Mouse (Mus musculus) adrenal gland (tissue): ENCODE results near the gene Cux1.

Experiments
- intact Hi-C: fragments of 180-260 bp; cut with DNase I; formaldehyde crosslinking; loops from one replicate; pipeline ENCODE4 v1.15.1; 2025
- long read RNA-seq, 2 experiments: library from polyadenylated mRNA; unstranded; transcript quantifications; one replicate each; pipeline ENCODE4 v2.0.0; 2020; ENCODE audit warnings: borderline replicate concordance in 1 of 2; ENCODE audit not compliant: insufficient replicate concordance in 1 of 2

The Cux1 gene
- long read RNA-seq, experiment 1, transcript Cux1-211 (23 exons, 2,831 nt): major isoform, 7 of 34 reads
- long read RNA-seq, experiment 1, partial matches to known transcripts: 6 of 34 reads
- long read RNA-seq, experiment 1, other reads (novel, unspliced or antisense): 15 of 34 reads
- long read RNA-seq, experiment 2, transcript Cux1-211 (23 exons, 2,831 nt): major isoform, 5 of 38 reads
- long read RNA-seq, experiment 2, partial matches to known transcripts: 8 of 38 reads
- long read RNA-seq, experiment 2, other reads (novel, unspliced or antisense): 19 of 38 reads

- intact Hi-C loops: loop anchor here (2.0 to 10.0 kb wide), 4 partner anchors 55 to 183 kb away; no protein-coding TSS in a partner anchor
Observed at GRCm38 (mm10) chr5:136567176-136568025, at the start of gene Cux1. Gene Cux1, minus strand, starts transcription at chr5:136567490.

GRCm38 (mm10) chr5:136612391-136612790, 45.1 kb upstream of the Cux1 start:
- intact Hi-C loops: no loop called here

- intact Hi-C loops: no loop called here
Observed at GRCm38 (mm10) chr5:136608814-136609434, 41.6 kb upstream of the Cux1 start.

GRCm38 (mm10) chr5:136605144-136605543, 37.9 kb upstream of the Cux1 start:
- intact Hi-C loops: no loop called here

GRCm38 (mm10) chr5:136603176-136603964, 36.1 kb upstream of the Cux1 start:
- intact Hi-C loops: no loop called here

- intact Hi-C loops: no loop called here
Observed at GRCm38 (mm10) chr5:136600511-136600910, 33.2 kb upstream of the Cux1 start.

- intact Hi-C loops: no loop called here
Observed at GRCm38 (mm10) chr5:136594896-136595540, 27.7 kb upstream of the Cux1 start.

GRCm38 (mm10) chr5:136591816-136592499, 24.7 kb upstream of the Cux1 start:
- intact Hi-C loops: no loop called here

GRCm38 (mm10) chr5:136589002-136589401, 21.7 kb upstream of the Cux1 start:
- intact Hi-C loops: no loop called here

- intact Hi-C loops: no loop called here
Observed at GRCm38 (mm10) chr5:136588471-136588870, 21.2 kb upstream of the Cux1 start.

GRCm38 (mm10) chr5:136584676-136585285, 17.5 kb upstream of the Cux1 start:
- intact Hi-C loops: no loop called here

GRCm38 (mm10) chr5:136583666-136584464, 16.6 kb upstream of the Cux1 start:
- intact Hi-C loops: no loop called here

GRCm38 (mm10) chr5:136583256-136583655, 16.0 kb upstream of the Cux1 start:
- intact Hi-C loops: no loop called here

- intact Hi-C loops: no loop called here
Observed at GRCm38 (mm10) chr5:136582201-136582600, 14.9 kb upstream of the Cux1 start.

- intact Hi-C loops: no loop called here
Observed at GRCm38 (mm10) chr5:136581625-136582024, 14.3 kb upstream of the Cux1 start.

- intact Hi-C loops: no loop called here
Observed at GRCm38 (mm10) chr5:136581166-136581565, 13.9 kb upstream of the Cux1 start.

- intact Hi-C loops: loop anchor here (10.0 kb wide), 1 partner anchor 177 kb away; no protein-coding TSS in a partner anchor
Observed at GRCm38 (mm10) chr5:136578201-136578600, 10.9 kb upstream of the Cux1 start.

- intact Hi-C loops: loop anchor here (10.0 kb wide), 1 partner anchor 185 kb away; no protein-coding TSS in a partner anchor
Observed at GRCm38 (mm10) chr5:136570171-136570570, 2.9 kb upstream of the Cux1 start.
